Mouse (Mus musculus) c-Kit-positive CD71-positive TER-119-positive erythroid progenitor cells, embryonic 14.5 days (primary cell): ENCODE measurements around the gene Olfr835.

Source experiments
- DNase-seq: peaks from one replicate; pipeline ENCODE4 v3.0.0-alpha.2; 2013; ENCODE audit warnings: low spot score

The Olfr835 gene

DNA sequence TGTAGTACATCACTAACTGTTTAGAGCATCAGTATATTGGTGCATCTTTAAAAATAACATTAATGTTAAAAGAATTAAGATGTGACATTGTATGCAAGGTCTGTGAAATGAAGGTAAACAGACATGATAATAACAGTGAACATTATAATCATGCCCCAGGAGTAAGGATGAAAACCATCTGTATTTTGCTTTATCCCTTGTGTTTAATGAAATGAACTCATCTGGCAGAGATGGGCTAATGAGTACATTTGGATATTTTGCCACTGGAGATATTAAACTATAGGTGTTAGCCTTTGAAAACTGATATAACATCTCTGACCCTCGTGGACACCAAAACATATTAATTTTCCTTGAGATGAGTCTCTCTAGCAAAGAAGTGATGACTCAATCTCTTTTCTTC, at the start of gene Olfr835:
Olfr835 (plus strand) TSS at position 301 of the 400 bp plus-strand sequence.
- no peak for DNase-seq

DNA sequence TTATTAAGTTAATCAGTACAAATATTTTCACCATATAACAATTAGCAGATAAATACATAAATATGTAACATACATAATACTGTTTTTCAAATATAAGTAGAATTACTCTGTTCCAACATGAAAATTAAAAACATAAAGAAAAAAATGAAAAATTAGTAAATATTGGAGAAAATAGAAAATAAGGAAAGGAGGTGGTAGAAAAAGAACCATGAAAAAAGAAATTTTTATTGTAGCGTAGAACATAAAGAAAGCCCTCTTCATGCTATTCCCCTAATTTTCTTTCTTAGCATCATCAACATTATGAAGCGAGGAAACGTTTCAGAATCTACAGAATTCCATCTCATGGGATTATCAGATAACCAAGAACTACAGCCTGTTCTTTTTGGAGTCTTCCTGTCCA, 44.8 kb upstream of the Olfr835 start, which contains the start of gene Olfr834:
Olfr834 (plus strand) TSS at position 301 of the 400 bp plus-strand sequence.
- no peak for DNase-seq

DNA sequence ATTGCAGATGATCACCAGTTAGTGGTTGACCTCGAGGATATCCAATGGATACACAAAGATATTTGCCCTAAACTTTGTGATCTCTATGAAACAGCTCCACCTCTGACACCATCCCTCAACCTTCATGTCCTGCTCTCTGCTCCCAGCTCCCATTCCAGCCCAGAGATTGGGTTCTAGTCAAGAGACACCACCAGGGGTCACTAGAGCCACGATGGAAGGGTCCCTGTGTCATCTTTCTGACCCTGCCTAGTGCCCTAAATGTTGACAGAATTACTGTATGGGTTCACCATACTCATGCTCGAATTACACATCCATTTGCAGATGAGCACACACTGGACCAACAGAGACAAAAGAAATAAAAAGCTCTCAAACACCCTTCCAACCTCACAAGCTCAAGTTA, 52.5 kb downstream of the Olfr835 start:
- no peak for DNase-seq
